ENCODE assay signal across 9 mouse cellular contexts in the genomic region with DNA sequence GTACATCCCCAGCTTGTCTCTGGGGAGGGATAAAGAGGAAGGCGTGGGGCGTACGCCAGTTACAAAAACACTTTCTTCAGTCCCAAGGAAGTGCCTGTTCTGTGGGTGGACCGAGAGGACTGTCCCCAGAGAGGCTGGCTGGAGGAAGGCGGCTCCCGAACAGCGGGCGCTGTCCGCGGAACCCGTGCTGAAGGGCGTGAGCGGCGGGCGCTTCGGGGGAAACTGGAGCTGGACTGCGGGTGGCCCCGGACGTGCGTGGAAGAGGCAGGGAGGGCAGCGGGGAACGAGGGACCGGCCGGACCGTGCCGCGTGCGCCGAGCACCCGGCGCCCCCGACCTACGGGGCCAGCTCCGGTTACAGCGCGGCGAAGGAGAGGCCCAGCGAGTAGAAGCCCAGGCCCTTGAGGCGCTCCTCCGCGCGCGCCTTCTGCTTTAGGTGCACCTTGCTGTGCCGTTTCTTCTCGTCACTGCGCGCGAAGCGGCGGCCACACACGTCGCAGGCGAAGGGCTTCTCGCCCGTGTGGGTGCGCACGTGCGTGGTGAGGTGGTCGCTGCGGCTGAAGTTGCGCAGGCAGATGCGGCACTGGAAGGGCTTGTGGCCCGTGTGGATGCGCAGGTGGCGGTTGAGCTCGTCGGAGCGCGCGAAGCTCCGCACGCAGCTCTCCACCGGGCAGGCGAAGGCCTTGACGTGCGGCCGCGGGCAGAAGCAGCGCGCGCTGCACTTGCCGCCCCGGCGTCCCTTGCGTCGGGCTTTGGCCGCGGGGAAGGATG. TPM values are rescaled to one million over a fixed set of nuclear protein-coding genes. Genes with fewer than 3 reads are reported as not detected.
DNase-seq lines count a peak whose midpoint lies in the region; ATAC-seq and TF ChIP-seq lines count a peak whose summit lies in the region.
"Had no signal": no experiment of that assay in that cellular context is flagged by ENCODE, and none has a peak within 500 bp of the region (broad histone marks: within the 10 kb centered on the region; RNA-seq: fewer than 3 reads in every experiment).

No protein-coding gene starts in this region.

- no peak for TF ChIP-seq EP300 in heart, postnatal 0 days (IDR thresholded peaks at IDR 0.05; ENCODE audit: low read depth)

- H3K9me3 ChIP-seq in embryonic facial prominence, embryonic 10.5 days, result no peaks in the 10 kb centered on the region
- no peaks in the 10 kb centered on the region for H3K9me3 ChIP-seq in heart, postnatal 0 days (replicated peaks; ENCODE audit: control insufficient read depth, low read length)
- H3K9me3 ChIP-seq in lung, embryonic 16.5 days (ENCODE audit: control insufficient read depth, low read length), result peaks cover 2% of the 10 kb centered on the region; the same call in 1 of the 2 replicates

- no peak overlapping the region for H3K9ac ChIP-seq in heart, postnatal 0 days (replicated peaks; ENCODE audit: low read depth, low read length)
- no peak overlapping the region for H3K9ac ChIP-seq in lung, embryonic 16.5 days (ENCODE audit: low read length)

- peaks cover 28% of the 10 kb centered on the region for H3K4me1 ChIP-seq in embryonic facial prominence, embryonic 10.5 days
- peaks cover 8% of the 10 kb centered on the region for H3K4me1 ChIP-seq in heart, postnatal 0 days (ENCODE audit: control insufficient read depth, insufficient read depth)
- H3K4me1 ChIP-seq in lung, embryonic 16.5 days (replicated peaks; ENCODE audit: control insufficient read depth, insufficient read depth, low read length), result peaks cover 14% of the 10 kb centered on the region; the same call in 1 of the 2 replicates

- no peak overlapping the region for H3K27ac ChIP-seq in embryonic facial prominence, embryonic 10.5 days (replicated peaks)
- H3K27ac ChIP-seq in heart, postnatal 0 days (ENCODE audit: low read depth), result no peak overlapping the region
- H3K27ac ChIP-seq in lung, embryonic 16.5 days (ENCODE audit: low read length), result no peak overlapping the region

- peaks cover 88% of the 10 kb centered on the region for H3K27me3 ChIP-seq in embryonic facial prominence, embryonic 10.5 days (replicated peaks; ENCODE audit: low read depth, poor library complexity, severe bottlenecking)
- peaks cover 80% of the 10 kb centered on the region for H3K27me3 ChIP-seq in heart, postnatal 0 days (ENCODE audit: control insufficient read depth, insufficient read depth, low read length)
- peaks cover 65% of the 10 kb centered on the region for H3K27me3 ChIP-seq in lung, embryonic 16.5 days (ENCODE audit: control insufficient read depth, insufficient read depth, low read depth, low read length)

- peak overlapping the region; percentile 61 for H3K4me3 ChIP-seq in embryonic facial prominence, embryonic 10.5 days
- peak overlapping the region; percentile 48 for H3K4me3 ChIP-seq in heart, postnatal 0 days (ENCODE audit: low read depth, low read length)
- H3K4me3 ChIP-seq in lung, embryonic 16.5 days (ENCODE audit: low read length), result peak overlapping the region; percentile 31

- DNase-seq in heart, adult 18-20 months, result peak; percentile 18 to 58
- no peak for DNase-seq in heart, postnatal 25 days (ENCODE audit: low spot score)
- DNase-seq in embryonic facial prominence, embryonic 10.5 days (ENCODE audit: low spot score), result peak; percentile 79
- DNase-seq in heart, postnatal 0 days (ENCODE audit: low spot score), result peak; percentile 22
- peak; percentile 83 for DNase-seq in kidney, postnatal 10 days
- peak; percentile 33 for DNase-seq in ovary, postnatal 10 days (ENCODE audit: low spot score)
- DNase-seq in spleen, postnatal 36 days (ENCODE audit: low spot score in 2 of 2), result no peak

- WGBS in embryonic facial prominence, embryonic 10.5 days, result under 1% methylated on average over 88 of the region's 88 CpGs
- WGBS in heart, postnatal 0 days, result under 1% methylated on average over 81 of the region's 88 CpGs
- WGBS in lung, embryonic 16.5 days, result under 1% methylated on average over 66 of the region's 88 CpGs

- peak overlapping the region; percentile 34 for H3K4me2 ChIP-seq in heart, postnatal 0 days (ENCODE audit: low read depth, low read length)
- peak overlapping the region; percentile 37 for H3K4me2 ChIP-seq in lung, embryonic 16.5 days (ENCODE audit: low read depth, low read length)

- intact Hi-C loops in heart, postnatal 25 days (cut with DNase I), result no loop called here

- no peaks in the 10 kb centered on the region for H3K36me3 ChIP-seq in embryonic facial prominence, embryonic 10.5 days (replicated peaks)
- no peaks in the 10 kb centered on the region for H3K36me3 ChIP-seq in heart, postnatal 0 days (replicated peaks; ENCODE audit: control insufficient read depth, insufficient read depth, low read length)
- no peaks in the 10 kb centered on the region for H3K36me3 ChIP-seq in lung, embryonic 16.5 days (ENCODE audit: control insufficient read depth, insufficient read depth, low read length)

- TF ChIP-seq CTCF in heart, postnatal 0 days (IDR thresholded peaks at IDR 0.05; ENCODE audit: low read depth), result no peak

- ATAC-seq in heart, postnatal 0 days (ENCODE audit: insufficient read depth, low read depth), result peak; percentile 49; the same call in 1 of the 2 replicates
- no peak; the same call in 1 of the 2 replicates for ATAC-seq in lung, embryonic 16.5 days (ENCODE audit: low read depth)

RNA-seq across cellular contexts. Expression of a gene that starts 1.9 kb away (rescaled TPM):
- not detected for total RNA-seq in heart, adult 18-20 months (2021)
- total RNA-seq in heart, postnatal 25 days (2021), result not detected
- not detected in 2 replicates for polyA plus RNA-seq in embryonic facial prominence, embryonic 10.5 days (2016; fragmentation: Nextera tagmentation; extraction: Ambion mirVana)
- total RNA-seq in heart, postnatal 0 days (2014; rRNA removed; ENCODE audit: low replicate concordance), result not detected in 2 replicates
- polyA plus RNA-seq in heart, postnatal 0 days (2015; fragmentation: Nextera tagmentation; extraction: Ambion mirVana), result not detected in 2 replicates
- polyA plus RNA-seq in lung, embryonic 16.5 days (2015; fragmentation: Nextera tagmentation; extraction: Ambion mirVana), result not detected in 2 replicates
- total RNA-seq: CH12.LX had no signal

RNA-seq across cellular contexts. Expression of a gene that starts 8.7 kb away (rescaled TPM):
- total RNA-seq in heart, adult 18-20 months (2021), result not detected
- not detected for total RNA-seq in heart, postnatal 25 days (2021)
- polyA plus RNA-seq in embryonic facial prominence, embryonic 10.5 days (2016; fragmentation: Nextera tagmentation; extraction: Ambion mirVana), result 0.30 and 0.46 TPM in 2 replicates
- total RNA-seq in heart, postnatal 0 days (2014; rRNA removed; ENCODE audit: low replicate concordance), result 0.11 TPM in 1 of 2 replicates, not detected in the other
- polyA plus RNA-seq in heart, postnatal 0 days (2015; fragmentation: Nextera tagmentation; extraction: Ambion mirVana), result not detected in 2 replicates
- 0.08 and 0.11 TPM in 2 replicates for polyA plus RNA-seq in lung, embryonic 16.5 days (2015; fragmentation: Nextera tagmentation; extraction: Ambion mirVana)

RNA-seq across cellular contexts. Expression of a gene that starts 59.7 kb away (rescaled TPM):
- total RNA-seq in heart, adult 18-20 months (2021), result 10 to 100 TPM in 1 of 2 experiments, 1 to 10 TPM in 1; 9.5 to 14.1 TPM
- total RNA-seq in heart, postnatal 25 days (2021), result 10 to 100 TPM; 10.2 to 13.8 TPM
- polyA plus RNA-seq in embryonic facial prominence, embryonic 10.5 days (2016; fragmentation: Nextera tagmentation; extraction: Ambion mirVana), result 29.1 and 30.4 TPM in 2 replicates
- total RNA-seq in heart, postnatal 0 days (2014; rRNA removed; ENCODE audit: low replicate concordance), result 14.7 and 20.4 TPM in 2 replicates
- polyA plus RNA-seq in heart, postnatal 0 days (2015; fragmentation: Nextera tagmentation; extraction: Ambion mirVana), result 33.9 and 35.9 TPM in 2 replicates
- polyA plus RNA-seq in lung, embryonic 16.5 days (2015; fragmentation: Nextera tagmentation; extraction: Ambion mirVana), result 47.4 and 48.2 TPM in 2 replicates

Comparison
In these comparisons a context has a peak if more than half of its experiments do, and no peak if none do; other contexts are left out.
1. DNase-seq: peak in heart, adult 18-20 months (2 of 2), embryonic facial prominence, embryonic 10.5 days (single experiment), heart, postnatal 0 days (single experiment), kidney, postnatal 10 days (single experiment) and ovary, postnatal 10 days (single experiment); none in heart, postnatal 25 days (single experiment) and spleen, postnatal 36 days (0 of 2).
2. Peak in every context shown above with its lines, with median percentiles within 50 percentile points of each other: H3K4me3 ChIP-seq.